Mouse (Mus musculus): ENCODE measurements around the gene Frmpd3.
"Not testable (repeated sequence)": the region's sequence is repeated elsewhere in the genome, so short reads cannot be mapped to it uniquely, and the experiment has no call there.

Gene Frmpd3

DNA sequence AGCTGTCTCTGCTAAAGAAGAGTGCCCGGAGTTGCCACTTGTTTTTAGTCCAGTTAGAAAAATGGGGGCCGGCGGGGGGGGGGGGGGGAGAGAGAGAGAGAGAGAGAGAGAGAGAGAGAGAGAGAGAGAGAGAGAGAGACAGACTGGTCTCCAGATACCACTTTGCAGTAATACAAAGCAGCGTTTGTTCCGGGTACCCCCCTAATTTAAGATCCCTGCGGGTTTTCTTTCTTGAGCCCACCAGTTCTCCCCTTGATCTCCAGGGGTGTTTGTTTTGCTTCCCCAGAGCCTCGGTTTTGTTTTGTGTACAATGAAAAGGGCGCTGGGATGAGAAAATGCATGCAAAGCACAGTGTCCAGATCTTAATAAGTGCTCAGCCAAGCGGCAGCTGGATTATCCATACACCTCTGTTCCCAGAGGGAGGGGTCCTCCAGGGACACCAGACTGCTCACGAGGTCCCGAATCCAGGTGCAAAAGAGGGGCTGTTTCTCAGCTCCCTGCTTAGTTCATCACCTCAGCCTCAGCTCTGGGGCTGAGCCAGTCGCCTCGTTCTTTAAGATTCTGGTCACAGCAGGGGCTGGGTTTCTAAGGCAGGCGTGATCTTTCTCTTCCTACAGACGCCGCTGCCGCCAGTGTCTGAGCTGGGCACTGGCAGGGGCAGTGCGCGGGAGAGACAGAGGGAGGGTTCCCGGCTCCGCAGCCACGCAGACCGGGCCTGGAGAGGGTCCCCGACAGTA lies at the start of gene Frmpd3:
Gene Frmpd3, plus strand, starts transcription at position 608 of the 737 bp plus-strand sequence.
- in situ Hi-C loops (cut with MboI; ENCODE audit: unreplicated experiment in 2 of 2), result no loop called here

DNA sequence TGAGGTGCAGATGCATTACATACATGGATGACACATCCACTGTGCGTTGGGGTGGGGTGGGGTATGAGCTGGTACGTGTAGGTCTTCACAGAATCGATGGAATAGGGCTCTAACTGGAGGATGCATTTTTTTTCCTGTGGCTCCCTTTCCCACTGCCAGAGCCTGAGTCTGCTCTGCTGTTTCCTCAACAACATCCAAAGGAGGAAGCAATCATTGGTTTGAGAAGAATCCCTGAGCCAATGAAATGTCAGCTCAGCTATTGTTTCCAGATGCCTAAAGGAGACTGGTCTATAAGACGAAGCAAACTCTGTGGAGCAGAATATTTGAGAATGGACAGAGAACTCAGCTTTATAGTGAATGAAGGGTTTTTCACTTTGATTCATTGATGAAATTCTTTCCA lies 38.3 kb upstream of the Frmpd3 start:
- in situ Hi-C loops (cut with MboI; ENCODE audit: unreplicated experiment in 2 of 2), result no loop called here

DNA sequence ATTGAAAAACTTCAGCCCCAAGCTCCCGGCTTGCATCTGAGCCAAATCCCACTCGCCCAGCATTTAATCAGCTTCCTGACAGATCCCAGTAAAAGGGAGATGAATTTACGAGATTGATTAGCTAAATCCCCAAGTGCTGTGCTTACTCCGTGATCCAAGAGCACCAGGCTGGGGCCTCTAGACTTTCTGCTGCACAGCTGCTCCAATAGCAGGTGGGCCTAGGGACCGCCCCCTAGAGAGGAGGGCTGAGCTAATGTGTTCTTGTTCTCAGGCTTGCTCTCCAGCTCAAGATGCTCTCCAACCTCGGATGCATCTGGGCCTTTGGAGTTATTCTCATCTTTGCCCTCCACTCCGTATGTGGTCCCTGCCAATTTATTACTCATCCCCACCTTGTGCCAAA lies 36.4 kb upstream of the Frmpd3 start:
- in situ Hi-C loops (cut with MboI; ENCODE audit: unreplicated experiment in 2 of 2), result no loop called here

DNA sequence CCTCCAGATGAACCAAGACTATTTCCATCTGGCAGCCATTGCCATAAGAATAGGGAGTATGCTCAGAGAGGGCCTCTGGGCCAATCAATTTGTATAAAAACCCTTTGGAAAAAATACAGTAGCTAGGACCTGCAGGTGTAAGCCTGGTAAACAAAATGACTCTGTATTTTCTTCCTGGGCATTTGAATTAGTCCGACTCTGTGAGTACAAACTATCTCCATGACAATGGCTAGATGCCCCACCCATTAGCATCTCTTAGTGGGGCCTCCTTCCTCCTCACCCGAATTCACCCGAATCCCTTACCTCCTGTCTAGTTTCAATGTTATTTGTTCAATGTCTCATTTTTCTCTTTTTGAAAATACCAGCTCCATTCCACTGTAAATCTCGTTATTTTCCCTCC lies 24.1 kb upstream of the Frmpd3 start:
- in situ Hi-C loops (cut with MboI; ENCODE audit: unreplicated experiment in 2 of 2), result no loop called here

DNA sequence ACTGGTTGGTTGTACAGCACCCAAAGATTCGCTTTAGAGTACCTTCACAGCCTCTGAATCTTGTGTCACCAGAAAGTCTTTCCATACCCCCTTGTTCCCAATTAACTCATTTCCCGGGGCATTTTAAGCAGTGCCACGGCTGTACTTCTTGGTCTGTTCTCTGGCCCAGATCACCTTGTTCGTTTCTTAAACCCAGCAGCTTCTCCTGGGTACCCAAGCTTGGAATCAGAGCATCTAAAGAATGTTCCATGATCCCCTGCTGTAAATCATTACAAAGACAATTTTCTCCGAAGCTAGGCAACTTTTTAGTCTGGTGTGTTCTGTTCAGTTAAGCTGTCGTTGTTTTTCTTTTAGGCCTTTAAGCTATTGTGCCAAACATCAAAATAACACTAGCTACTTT lies 22.9 kb upstream of the Frmpd3 start:
- in situ Hi-C loops (cut with MboI; ENCODE audit: unreplicated experiment in 2 of 2), result no loop called here

DNA sequence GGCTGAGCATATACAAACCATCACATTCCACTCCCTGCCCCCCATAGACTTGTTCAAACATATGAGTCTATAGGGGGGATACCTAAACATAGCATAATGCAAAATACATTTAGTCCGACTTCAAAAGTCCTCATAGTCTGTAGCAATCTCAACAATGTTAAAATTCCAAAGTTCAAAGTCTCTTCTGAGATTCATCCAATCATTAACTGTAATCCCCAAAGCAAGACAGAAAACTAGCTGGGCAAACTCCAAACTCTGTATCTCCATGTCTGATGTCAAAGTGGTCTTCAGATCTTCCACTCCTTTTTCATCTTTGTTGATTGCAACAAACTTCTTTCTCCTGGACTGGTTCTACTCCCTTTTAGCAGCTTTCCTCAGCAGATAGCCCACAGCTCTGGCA lies 21.4 kb upstream of the Frmpd3 start:
- in situ Hi-C loops (cut with MboI; ENCODE audit: unreplicated experiment in 2 of 2), result not testable (repeated sequence)

DNA sequence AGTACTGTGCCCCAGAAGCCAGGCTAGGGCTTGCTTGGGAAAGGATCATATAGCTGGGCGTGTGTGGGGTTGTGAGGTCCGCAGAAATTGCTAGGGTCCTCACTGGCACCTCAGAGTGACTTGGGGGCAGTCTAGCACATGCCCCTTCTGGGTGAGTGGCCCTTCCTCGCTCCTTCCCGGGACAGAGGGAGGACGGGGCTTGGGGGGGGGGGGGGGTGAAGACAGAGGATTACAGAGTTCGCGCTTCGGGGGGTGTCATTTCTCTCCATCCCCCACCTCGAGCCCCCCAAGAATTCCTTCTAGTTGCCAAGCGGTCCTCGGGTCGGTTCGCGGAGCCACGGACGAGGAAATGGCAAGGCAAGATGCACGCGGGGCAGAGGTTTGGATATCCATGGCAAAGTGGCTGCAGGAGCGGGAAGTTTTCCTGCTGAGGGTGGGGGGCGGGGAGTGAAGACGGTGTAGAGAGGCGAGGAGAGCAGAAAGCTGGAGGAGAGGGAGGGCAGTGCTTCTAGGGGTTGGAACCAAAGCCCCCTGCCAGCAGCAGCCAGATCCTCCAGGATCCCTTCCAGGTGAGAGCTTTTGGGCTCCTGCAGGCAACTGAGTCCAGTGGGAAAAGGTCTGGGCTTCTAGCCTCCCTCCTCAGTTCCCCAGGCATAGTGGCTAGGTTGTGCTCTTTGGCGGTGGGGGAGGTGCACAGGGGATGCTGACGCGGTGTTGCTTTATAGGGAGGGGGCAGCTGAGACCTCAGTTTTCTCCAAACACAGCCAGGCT lies 515 bp downstream of the Frmpd3 start:
- in situ Hi-C loops (cut with MboI; ENCODE audit: unreplicated experiment in 2 of 2), result no loop called here

DNA sequence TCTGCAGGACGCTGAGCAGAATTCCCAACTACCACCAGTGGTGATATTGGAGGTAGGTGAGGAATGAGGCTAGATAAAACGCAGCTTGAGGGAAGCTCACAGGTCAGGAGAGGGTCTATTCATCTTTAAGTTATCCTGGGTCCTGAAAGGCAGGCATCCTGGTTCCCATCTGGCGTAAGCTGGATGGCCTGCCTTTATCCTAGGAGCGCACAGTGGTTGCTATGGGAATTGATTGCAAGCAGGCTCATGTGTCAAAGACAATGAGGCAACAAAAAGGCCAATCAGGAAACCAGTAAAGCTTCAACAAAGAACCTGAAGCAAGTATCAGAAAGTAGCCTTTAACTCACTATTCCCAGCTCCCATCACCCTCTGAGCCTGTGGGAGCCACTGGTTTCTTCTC lies 33.6 kb downstream of the Frmpd3 start:
- in situ Hi-C loops (cut with MboI; ENCODE audit: unreplicated experiment in 2 of 2), result no loop called here

DNA sequence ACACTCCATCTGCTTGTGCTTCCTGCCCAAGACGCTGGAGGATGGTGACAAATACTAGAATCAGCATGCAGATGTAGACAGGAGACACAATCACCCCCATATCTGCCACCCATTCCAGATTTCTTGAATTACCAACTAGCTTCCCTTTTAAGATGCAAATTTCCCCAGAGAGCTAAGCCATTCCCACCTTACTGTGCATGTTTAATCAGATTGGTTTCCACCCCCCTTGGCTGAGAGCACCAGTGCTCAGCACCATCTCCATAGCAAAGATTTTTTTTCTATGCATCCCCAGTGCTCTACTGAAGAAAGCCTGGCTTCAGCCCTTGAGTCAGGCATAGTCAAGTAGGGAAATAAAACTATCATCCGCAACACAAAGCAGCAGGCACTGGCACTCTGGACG lies 57.9 kb downstream of the Frmpd3 start:
- in situ Hi-C loops (cut with MboI; ENCODE audit: unreplicated experiment in 2 of 2), result no loop called here

DNA sequence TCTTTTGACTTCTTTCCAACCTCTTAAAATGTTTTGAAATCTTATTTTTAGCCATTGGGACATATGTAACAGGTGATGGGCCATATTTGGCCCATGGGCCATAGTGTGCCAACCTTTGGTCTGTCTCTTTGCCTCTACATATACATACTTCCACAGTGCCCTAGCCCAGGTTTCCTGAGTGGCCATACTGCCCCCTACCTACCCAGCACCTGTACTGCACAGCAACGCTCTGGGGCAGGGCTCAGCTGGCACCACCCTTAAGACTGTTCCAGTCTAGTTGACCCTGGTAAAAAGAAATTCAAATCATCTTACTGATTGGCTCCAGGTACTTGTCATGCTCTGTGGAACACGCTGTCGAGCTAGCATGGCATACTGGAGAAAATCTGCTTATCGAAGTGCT lies 60.8 kb downstream of the Frmpd3 start:
- in situ Hi-C loops (cut with MboI; ENCODE audit: unreplicated experiment in 2 of 2), result no loop called here

DNA sequence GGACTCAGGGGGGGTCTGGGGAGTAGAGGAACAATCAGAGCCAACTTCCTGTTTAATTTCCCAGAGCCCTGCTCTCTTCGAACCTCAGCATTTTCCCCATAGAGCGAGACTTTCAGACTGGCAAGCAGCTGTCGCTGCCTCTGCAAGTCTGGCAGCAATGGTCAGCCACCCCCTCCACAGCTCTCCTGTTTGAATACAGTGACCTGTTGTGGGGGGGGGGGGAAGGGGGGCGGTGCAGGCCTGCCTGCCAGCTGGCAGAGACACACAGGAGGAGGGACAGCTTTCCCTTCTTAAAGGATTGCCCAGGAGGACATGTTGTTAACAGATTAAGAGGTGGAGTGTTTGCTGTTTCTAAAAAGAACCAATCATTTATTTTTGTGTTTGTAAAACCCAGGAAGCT lies 64.0 kb downstream of the Frmpd3 start:
- in situ Hi-C loops (cut with MboI; ENCODE audit: unreplicated experiment in 2 of 2), result no loop called here

DNA sequence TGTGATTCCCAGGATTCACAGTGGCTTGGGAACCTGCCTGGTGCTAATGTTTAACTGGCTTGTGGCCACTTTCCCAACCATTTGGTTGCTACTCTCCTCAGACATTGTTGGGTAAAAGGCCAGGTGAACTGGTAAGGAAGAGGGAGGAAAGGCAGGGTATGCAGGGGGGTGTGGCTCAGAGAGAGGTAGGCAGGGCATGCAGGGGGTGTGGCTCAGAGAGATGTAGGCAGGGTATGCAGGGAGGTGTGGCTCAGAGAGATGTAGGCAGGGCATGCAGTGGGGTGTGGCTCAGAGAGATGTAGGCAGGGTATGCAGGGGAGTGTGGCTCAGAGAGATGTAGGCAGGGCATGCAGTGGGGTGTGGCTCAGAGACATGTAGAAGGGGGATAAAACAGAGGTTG lies 64.4 kb downstream of the Frmpd3 start:
- in situ Hi-C loops (cut with MboI; ENCODE audit: unreplicated experiment in 2 of 2), result no loop called here

DNA sequence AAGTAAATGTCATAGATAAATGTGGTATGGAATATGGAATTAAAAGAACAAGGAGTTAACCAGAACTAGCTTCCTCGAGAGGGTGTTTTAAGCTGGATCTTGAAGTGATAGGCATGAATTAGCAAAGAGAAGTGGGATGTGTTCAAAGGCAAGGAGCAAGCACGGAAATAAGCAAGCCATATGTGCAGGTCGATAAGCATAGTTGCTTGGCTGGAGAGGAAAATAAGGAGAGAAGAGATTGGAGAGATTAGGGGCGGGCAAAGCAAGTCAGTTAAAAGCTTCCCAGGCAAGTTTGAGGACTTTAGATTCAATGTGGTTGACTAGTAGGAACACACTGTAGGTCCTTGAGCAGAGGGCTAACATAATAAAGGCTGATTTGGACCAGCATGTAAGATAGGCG lies 65.5 kb downstream of the Frmpd3 start:
- in situ Hi-C loops (cut with MboI; ENCODE audit: unreplicated experiment in 2 of 2), result no loop called here

DNA sequence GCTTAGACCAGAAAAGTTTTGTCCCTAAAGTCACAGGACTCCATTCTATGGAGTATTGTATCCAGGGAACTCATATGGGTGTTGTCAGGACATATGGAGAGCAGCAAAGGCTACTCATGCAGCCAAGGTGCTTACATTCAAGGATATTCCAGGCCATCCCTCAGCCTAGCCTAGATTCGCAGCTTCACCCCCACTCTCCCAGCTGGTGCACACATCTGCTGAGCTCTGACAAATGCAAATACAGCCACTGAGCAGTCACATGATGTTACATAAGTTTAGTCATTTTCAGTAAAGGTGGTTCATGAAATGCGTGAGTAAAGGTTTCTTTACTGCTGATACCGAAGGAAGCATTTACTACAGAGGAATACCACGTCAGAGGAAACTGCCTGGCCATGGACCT lies 76.4 kb downstream of the Frmpd3 start:
- in situ Hi-C loops (cut with MboI; ENCODE audit: unreplicated experiment in 2 of 2), result no loop called here

DNA sequence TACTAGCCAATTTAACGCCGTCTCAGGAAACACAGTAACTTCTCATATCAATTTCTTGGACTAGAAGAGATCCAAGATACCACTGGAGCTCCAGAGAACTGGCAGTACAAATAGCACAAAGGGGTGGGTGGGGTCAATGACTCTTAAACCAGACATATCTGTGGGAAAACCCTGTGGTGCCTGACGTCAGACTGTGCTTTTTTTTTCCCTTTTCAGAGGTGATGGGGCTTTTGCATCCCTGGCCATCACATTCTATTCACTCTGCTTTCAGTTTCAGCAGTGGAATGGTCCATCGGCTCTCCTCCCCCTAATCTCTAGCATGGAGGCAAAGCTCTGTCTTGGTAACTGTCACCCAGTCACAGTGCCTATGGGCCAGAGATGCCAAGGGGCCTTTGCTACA lies 85.1 kb downstream of the Frmpd3 start:
- in situ Hi-C loops (cut with MboI; ENCODE audit: unreplicated experiment in 2 of 2), result loop anchor here in 1 of 2 experiments (5.0 kb wide), 1 partner anchor 295 kb away; no protein-coding TSS in a partner anchor

DNA sequence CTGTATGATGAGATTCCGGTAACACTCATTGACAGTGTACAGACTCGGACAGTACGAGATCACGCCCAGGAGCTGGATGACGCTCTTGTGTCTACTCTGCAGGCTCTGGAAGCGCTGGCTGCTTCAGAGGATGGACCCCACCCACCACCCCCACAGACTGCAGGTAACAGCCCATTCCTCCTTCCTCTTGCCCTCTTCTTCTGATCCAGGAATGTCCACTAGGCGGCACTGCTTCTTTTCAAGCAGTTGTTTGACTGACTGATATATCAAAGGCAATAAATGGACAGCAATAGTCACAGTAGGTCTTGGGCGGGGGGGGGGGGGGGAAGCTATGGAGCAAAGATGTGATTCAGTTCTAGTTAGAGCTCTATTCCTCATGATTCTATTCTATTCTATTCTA lies 86.2 kb downstream of the Frmpd3 start:
- in situ Hi-C loops (cut with MboI; ENCODE audit: unreplicated experiment in 2 of 2), result loop anchor here in 1 of 2 experiments (5.0 kb wide), 1 partner anchor 294 kb away; no protein-coding TSS in a partner anchor

DNA sequence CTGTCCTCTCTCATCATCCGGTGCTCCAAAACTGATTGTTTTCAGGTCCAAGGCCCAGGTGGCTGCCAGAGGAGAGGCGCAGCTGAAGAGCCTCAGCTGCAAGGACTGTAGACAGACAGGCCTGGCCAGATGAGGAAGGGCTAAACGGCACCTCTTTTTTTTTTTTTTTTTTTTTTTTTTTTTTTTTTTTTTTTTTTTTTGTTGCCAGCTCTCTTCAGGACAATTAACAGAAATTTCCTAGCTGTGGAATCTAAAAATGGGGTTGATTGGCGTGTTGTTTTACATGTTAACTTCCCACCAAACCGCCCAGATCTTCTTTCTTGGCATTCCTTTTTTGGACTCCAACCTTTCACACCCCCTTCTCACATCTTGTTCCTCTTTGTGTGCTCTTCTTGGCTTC lies 87.9 kb downstream of the Frmpd3 start:
- in situ Hi-C loops (cut with MboI; ENCODE audit: unreplicated experiment in 2 of 2), result loop anchor here in 1 of 2 experiments (5.0 kb wide), 1 partner anchor 292 kb away; no protein-coding TSS in a partner anchor

DNA sequence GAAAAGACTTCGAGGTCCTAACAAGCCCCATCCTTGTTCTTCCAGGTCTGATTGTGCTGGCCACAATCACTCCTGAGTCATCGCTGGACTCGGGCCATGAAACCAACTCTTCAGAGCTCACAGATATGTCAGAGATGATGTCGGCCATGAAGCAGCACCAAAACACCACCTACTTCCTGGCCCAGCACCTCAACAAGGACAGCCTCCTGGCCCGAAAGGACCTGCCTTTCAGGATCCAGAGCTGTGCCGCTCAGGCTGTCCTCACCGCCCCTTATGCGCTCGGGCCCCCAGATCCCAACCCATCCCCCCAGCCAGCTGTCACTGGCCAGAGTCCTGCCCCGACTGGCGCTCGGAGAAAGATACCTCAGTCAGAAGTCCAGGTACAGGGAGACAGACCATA lies 88.4 kb downstream of the Frmpd3 start:
- in situ Hi-C loops (cut with MboI; ENCODE audit: unreplicated experiment in 2 of 2), result no loop called here

DNA sequence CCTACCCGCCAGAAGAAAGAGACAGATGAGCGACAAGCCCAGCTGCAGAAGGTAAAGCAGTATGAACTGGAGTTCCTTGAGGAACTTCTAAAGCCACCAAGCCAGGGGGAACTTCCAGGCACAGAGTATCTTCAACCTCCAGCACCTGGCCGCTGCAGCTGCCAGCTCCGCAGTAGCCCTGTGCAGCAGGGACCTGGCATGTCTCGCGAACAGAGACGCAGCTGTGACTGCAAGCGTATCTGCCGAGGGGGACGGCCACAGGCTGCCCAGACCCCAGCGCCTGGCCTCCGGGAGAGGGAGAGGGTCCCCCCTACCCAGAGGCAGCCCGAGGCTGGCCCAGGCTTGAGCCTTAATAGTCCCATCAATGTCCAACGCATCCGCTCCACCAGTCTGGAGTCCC lies 89.9 kb downstream of the Frmpd3 start:
- in situ Hi-C loops (cut with MboI; ENCODE audit: unreplicated experiment in 2 of 2), result no loop called here

DNA sequence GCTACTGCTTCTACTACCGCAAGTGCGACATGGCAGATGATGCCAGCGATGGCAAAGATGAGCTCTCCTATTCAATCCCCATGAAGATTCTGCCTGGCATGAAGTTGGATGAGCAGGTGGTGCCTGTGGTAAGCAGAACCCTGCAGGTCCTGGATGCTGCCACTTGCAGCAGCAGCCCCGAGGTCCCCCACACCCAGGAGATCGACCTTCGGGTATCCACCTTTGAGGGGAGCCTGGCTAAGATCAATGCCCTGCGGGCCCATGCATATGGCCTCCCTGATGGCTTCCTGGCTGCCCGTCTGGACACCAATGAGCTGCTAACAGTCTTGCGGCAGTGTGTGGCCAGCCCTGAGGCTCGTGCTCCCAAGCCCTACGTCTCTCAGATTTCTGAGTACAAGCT lies 90.7 kb downstream of the Frmpd3 start:
- in situ Hi-C loops (cut with MboI; ENCODE audit: unreplicated experiment in 2 of 2), result no loop called here

DNA sequence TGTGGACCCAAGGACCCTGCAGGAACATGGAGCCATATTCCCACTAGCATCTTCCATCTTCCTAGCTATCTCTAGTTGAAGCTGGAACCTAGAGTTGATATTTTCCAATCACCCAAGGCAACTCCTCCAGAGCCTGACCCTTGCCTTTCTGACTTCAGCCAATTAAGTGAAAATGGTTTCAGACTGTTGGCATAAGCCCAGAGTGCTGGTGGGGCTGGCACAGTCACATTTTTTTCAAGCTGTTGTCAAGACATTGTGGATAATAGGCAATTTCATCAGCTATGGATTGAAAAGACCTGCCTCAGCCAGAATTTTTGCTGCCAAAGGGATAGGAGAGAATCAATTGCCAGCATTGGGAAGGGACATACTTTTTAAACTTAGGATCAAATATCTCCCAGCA lies 95.8 kb downstream of the Frmpd3 start:
- in situ Hi-C loops (cut with MboI; ENCODE audit: unreplicated experiment in 2 of 2), result no loop called here

DNA sequence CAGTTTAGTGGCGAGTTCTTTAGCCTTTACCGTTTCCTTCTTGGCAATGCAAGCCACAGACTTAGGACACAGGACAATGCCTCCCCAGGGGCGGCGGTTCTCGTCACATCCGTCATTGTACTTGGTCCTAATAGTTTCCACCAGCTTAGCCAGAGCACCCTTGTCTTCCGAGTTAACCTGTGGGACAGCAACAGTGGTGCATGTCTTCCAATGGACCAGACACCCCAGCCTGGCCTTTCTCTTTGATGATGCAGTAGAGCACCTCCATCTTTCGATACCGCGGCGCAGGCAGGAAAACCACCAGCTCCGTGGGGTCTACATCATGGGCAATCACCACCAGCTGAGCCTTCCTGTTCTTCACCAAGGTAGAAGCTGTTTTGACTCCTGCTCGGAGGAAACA lies 103.5 kb downstream of the Frmpd3 start:
- in situ Hi-C loops (cut with MboI; ENCODE audit: unreplicated experiment in 2 of 2), result no loop called here

Measured in v-Abl transformed pro-B cells (cell line).